Mouse (Mus musculus): ENCODE results near the gene Glrx3. TPM values are rescaled to one million over a fixed set of nuclear protein-coding genes. Genes with fewer than 3 reads are reported as not detected.

Glrx3 gene
- polyA plus RNA-seq, 1 experiment from 2014 or later = 254 TPM

DNA sequence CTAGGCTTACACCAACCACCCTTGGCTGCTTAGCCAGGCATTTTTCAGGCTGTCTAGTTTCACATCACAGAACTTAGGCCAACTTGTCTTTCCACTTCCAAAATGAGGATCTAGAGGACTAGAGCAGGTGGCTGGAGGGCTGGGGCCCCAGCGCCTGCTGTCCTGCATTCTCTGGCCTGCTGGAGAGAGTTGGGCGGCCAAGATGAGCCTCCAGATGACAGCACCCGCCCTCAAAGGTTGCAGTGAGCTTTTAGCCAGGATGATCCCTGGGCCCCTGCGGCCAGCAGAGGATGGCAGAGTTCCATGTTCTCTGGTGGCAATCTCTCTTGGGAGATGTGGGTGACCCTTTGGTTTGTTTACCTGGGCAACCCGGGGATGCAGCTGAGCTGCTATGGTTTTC is 51.0 kb downstream of the Glrx3 start:
- 69% methylated on average over 5 of the region's 5 CpGs for WGBS
- Histone ChIP-seq H3K9me3 (replicated peaks; ENCODE audit: control insufficient read depth, low read length, poor library complexity, severe bottlenecking) (no peaks in the 10 kb centered on the region), H3K4me3 (ENCODE audit: low read depth, low read length) (no peak overlapping the region), H3K27ac (ENCODE audit: low read length) (no peak overlapping the region), H3K27me3 (ENCODE audit: control insufficient read depth, insufficient read depth, low read depth, low read length) (no peaks in the 10 kb centered on the region), H3K4me1 (ENCODE audit: control insufficient read depth, insufficient read depth, low read length) (no peaks in the 10 kb centered on the region; the same call in 1 of the 2 replicates), H3K4me2 (ENCODE audit: low read length) (no peak overlapping the region), H3K36me3 (ENCODE audit: control insufficient read depth, insufficient read depth, low read length) (no peaks in the 10 kb centered on the region), H3K9ac (ENCODE audit: low read depth, low read length) (no peak overlapping the region)
- no peak for ATAC-seq

DNA sequence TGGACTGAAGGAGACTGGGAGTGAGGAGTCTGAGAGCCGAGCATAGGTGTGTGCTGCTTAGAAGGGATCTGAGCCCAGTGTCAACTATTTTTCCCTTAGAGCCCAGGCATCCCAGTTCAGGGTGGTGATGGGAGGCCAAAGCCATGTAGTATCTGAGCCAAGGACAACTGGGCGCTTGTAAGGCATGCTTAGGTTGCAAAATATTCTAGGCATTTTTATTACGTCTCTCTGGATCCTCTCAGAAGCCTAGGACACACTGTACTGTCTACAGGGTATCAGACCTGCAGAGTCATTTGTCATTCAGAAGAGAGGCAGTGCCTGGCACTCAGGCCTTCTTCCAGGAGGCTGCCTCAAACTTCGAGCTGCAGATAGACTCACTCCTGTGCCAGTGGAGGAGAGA is 53.3 kb downstream of the Glrx3 start:
- peaks cover 3% of the 10 kb centered on the region; the same call in 1 of the 2 replicates for H3K4me1 ChIP-seq (ENCODE audit: control insufficient read depth, insufficient read depth, low read length)
- no peak overlapping the region for H3K4me3 ChIP-seq (ENCODE audit: low read depth, low read length)
- H3K9me3 ChIP-seq (replicated peaks; ENCODE audit: control insufficient read depth, low read length, poor library complexity, severe bottlenecking) = no peaks in the 10 kb centered on the region
- WGBS = 74% methylated on average over 4 of the region's 4 CpGs
- no peaks in the 10 kb centered on the region for H3K36me3 ChIP-seq (ENCODE audit: control insufficient read depth, insufficient read depth, low read length)
- ATAC-seq = no peak
- no peak overlapping the region for H3K9ac ChIP-seq (ENCODE audit: low read depth, low read length)
- H3K27ac ChIP-seq (ENCODE audit: low read length) = no peak overlapping the region
- H3K4me2 ChIP-seq (ENCODE audit: low read length) = no peak overlapping the region
- H3K27me3 ChIP-seq (ENCODE audit: control insufficient read depth, insufficient read depth, low read depth, low read length) = no peaks in the 10 kb centered on the region

GRCm38 (mm10) chr7:137492307-137492973 is 55.0 kb downstream of the Glrx3 start:
- 93% methylated on average over 8 of the region's 8 CpGs for WGBS
- Histone ChIP-seq H3K4me1 (ENCODE audit: control insufficient read depth, insufficient read depth, low read length) (peaks cover 5% of the 10 kb centered on the region), H3K9ac (ENCODE audit: low read depth, low read length) (no peak overlapping the region), H3K4me2 (ENCODE audit: low read length) (no peak overlapping the region), H3K27ac (ENCODE audit: low read length) (no peak overlapping the region), H3K36me3 (ENCODE audit: control insufficient read depth, insufficient read depth, low read length) (no peaks in the 10 kb centered on the region), H3K9me3 (replicated peaks; ENCODE audit: control insufficient read depth, low read length, poor library complexity, severe bottlenecking) (no peaks in the 10 kb centered on the region), H3K27me3 (ENCODE audit: control insufficient read depth, insufficient read depth, low read depth, low read length) (no peaks in the 10 kb centered on the region; the same call in 1 of the 2 replicates), H3K4me3 (ENCODE audit: low read depth, low read length) (no peak overlapping the region)
- no peak for ATAC-seq

- WGBS = 87% methylated on average over 4 of the region's 4 CpGs
Observed at GRCm38 (mm10) chr7:137498736-137499135, 61.3 kb downstream of the Glrx3 start.

DNA sequence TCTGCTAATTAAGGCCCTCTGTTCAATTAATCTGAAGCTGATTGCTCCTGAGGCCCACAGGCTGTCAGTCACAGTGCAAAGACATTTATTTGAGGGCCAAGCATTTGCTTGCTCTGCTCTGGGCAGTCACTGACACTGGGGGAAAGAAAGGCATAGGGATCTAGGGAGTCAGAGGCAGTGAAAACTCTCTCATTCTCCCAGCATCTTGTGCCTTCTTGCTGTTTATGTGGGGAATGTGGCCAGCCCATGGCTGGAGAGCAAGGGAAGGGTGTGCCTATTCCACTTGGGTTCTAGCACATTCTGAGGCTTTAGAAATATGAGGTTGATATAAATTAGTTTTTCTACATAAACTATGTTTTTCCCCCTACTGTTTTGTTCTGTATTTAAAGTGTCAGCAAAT is 80.2 kb downstream of the Glrx3 start:
- H3K27ac ChIP-seq (ENCODE audit: low read length) = no peak overlapping the region
- no peak for ATAC-seq
- H3K9me3 ChIP-seq (replicated peaks; ENCODE audit: control insufficient read depth, low read length, poor library complexity, severe bottlenecking) = no peaks in the 10 kb centered on the region
- H3K36me3 ChIP-seq (ENCODE audit: control insufficient read depth, insufficient read depth, low read length) = no peaks in the 10 kb centered on the region
- H3K9ac ChIP-seq (ENCODE audit: low read depth, low read length) = no peak overlapping the region
- no peak overlapping the region for H3K4me3 ChIP-seq (ENCODE audit: low read depth, low read length)
- no peak overlapping the region for H3K4me2 ChIP-seq (ENCODE audit: low read length)
- no peaks in the 10 kb centered on the region for H3K27me3 ChIP-seq (ENCODE audit: control insufficient read depth, insufficient read depth, low read depth, low read length)
- no peaks in the 10 kb centered on the region for H3K4me1 ChIP-seq (ENCODE audit: control insufficient read depth, insufficient read depth, low read length)

More at GRCm38 (mm10) chr7:137498736-137499135, 61.3 kb downstream of the Glrx3 start:
- Histone ChIP-seq H3K9me3 (replicated peaks; ENCODE audit: control insufficient read depth, low read length, poor library complexity, severe bottlenecking) (no peaks in the 10 kb centered on the region), H3K27ac (ENCODE audit: low read length) (no peak overlapping the region), H3K27me3 (ENCODE audit: control insufficient read depth, insufficient read depth, low read depth, low read length) (no peaks in the 10 kb centered on the region; the same call in 1 of the 2 replicates), H3K4me3 (ENCODE audit: low read depth, low read length) (no peak overlapping the region), H3K4me2 (ENCODE audit: low read length) (no peak overlapping the region), H3K9ac (ENCODE audit: low read depth, low read length) (no peak overlapping the region), H3K36me3 (ENCODE audit: control insufficient read depth, insufficient read depth, low read length) (no peaks in the 10 kb centered on the region), H3K4me1 (ENCODE audit: control insufficient read depth, insufficient read depth, low read length) (peaks cover 5% of the 10 kb centered on the region; the same call in 1 of the 2 replicates)
- ATAC-seq = no peak

GRCm38 (mm10) chr7:137518028-137518576 is 80.7 kb downstream of the Glrx3 start:
- no peaks in the 10 kb centered on the region for H3K4me1 ChIP-seq (ENCODE audit: control insufficient read depth, insufficient read depth, low read length)
- H3K4me2 ChIP-seq (ENCODE audit: low read length) = no peak overlapping the region
- H3K27ac ChIP-seq (ENCODE audit: low read length) = no peak overlapping the region
- no peaks in the 10 kb centered on the region for H3K27me3 ChIP-seq (ENCODE audit: control insufficient read depth, insufficient read depth, low read depth, low read length)
- H3K36me3 ChIP-seq (ENCODE audit: control insufficient read depth, insufficient read depth, low read length) = no peaks in the 10 kb centered on the region
- H3K9ac ChIP-seq (ENCODE audit: low read depth, low read length) = no peak overlapping the region
- ATAC-seq = no peak
- no peaks in the 10 kb centered on the region for H3K9me3 ChIP-seq (replicated peaks; ENCODE audit: control insufficient read depth, low read length, poor library complexity, severe bottlenecking)
- H3K4me3 ChIP-seq (ENCODE audit: low read depth, low read length) = no peak overlapping the region
- WGBS = 63% methylated on average over 5 of the region's 5 CpGs

Other genes with a start within 250 kb of the Glrx3 start
- 8.8 and 9.0 TPM in 2 replicates for gene Ebf3, start 123.2 kb upstream of the Glrx3 start, polyA plus RNA-seq (2015; fragmentation: Nextera tagmentation; extraction: Ambion mirVana)
- gene 9430038I01Rik, start 26.9 kb upstream of the Glrx3 start, polyA plus RNA-seq (2015; fragmentation: Nextera tagmentation; extraction: Ambion mirVana) = 10.0 and 13.0 TPM in 2 replicates